Mouse (Mus musculus) cerebellum, postnatal 25 days (tissue): ENCODE data around the gene Stag1.
"Not testable (repeated sequence)": the region's sequence is repeated elsewhere in the genome, so short reads cannot be mapped to it uniquely, and the experiment has no call there.

Experiments used
- DNase-seq, 2 experiments: peaks; one replicate each; pipeline ENCODE4 v3.0.0; 2021; ENCODE audit warnings: mixed read lengths in 2 of 2

Gene Stag1

GRCm38 (mm10) chr9:100685769-100686487, 88.3 kb downstream of the Stag1 start:
- DNase-seq: peak in 1 of 2 experiments; percentile 27

GRCm38 (mm10) chr9:100689765-100690316, 92.2 kb downstream of the Stag1 start:
- DNase-seq: no peak

- peak in 1 of 2 experiments; percentile 35 for DNase-seq
Observed at GRCm38 (mm10) chr9:100692239-100692638, 94.6 kb downstream of the Stag1 start.

DNA sequence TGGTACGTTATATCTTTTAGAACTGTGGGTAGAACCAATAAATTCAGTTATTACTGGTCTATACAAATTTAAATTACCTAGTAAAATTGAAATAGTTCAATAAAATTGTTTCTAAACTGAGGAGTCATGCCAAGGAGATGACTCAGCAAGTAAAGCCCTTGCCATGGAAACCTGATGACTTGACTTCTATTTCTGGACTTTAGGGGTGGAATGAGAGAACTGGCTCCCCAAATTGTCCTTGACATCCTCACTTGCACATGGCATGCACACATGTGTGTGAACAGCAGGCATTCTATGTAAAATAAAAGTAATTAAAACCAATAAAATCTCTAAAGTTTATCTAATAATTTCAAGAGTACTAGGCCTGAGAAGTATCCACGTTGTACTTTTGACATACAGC, 98.9 kb downstream of the Stag1 start:
- DNase-seq: peak in 1 of 2 experiments; percentile 9

DNA sequence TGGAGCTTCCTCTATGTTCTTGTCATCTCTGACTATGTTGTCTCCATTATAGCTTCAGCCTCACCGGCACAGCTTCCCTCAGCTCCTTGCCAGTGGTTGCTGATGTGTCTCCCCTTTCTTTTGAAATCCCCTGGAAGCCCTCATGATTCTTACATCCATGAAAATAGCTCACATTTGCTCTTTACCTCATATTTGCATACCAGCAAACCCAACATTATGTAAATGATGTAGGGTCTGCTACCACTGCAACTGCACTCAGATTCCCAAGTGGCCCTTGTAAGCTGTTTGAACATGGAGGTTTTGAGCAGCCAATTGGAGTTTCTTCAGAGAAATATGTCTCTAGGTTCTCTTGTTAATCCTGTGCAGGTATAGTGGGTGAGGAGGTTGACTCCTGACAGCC, 110.0 kb downstream of the Stag1 start:
- DNase-seq: no peak

GRCm38 (mm10) chr9:100711665-100712064, 114.1 kb downstream of the Stag1 start:
- peak in 1 of 2 experiments; percentile 31 for DNase-seq

GRCm38 (mm10) chr9:100724832-100725231, 127.2 kb downstream of the Stag1 start:
- DNase-seq: not testable (repeated sequence)

DNA sequence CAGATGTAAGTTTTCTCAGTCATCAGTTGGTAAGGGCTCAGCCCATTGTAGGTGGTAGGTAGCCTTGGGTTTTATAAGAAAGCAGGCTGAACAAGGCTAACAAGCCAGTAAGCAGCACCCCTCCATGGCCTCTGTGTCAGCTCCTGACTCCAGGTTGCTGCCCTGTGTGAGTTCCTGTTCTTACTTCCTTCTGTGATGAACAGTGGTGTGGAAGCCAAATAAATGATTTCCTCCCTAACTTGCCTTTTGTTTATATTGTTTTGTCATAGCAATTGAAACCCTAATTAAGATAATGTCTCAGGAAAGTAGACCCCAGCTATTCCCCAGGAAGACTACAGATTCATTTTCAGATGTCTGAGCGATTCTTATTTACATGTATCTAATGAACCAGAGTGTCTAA, 134.2 kb downstream of the Stag1 start:
- no peak for DNase-seq

DNA sequence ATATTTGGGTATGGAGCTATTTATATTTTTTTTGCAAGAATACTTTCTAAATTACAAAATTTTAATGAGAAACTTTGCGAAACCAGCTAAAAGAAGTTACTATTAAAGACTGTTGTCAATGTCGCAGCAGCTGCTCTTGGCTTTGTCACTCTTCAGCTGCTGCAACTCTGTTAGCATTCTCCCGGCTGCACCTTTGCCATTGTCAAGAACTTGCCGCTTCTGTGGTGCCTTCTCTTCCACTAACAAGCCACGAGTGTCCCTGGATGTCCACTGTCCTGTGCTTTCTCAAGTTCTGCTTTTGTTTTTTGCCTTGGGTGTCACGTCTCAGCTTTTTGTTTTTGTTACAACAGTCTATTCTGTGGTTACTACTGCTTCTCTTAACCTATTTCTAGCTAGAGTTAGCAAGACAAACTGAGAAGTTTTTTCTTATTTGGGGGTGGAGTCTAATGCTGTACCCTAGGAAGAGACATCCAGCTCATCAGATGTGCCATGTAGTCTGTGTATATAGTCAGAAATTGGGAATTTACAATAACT, 136.4 kb downstream of the Stag1 start:
- no peak for DNase-seq

GRCm38 (mm10) chr9:100735993-100736645, 138.5 kb downstream of the Stag1 start:
- DNase-seq: no peak

GRCm38 (mm10) chr9:100736646-100737031, 139.0 kb downstream of the Stag1 start:
- no peak for DNase-seq

DNA sequence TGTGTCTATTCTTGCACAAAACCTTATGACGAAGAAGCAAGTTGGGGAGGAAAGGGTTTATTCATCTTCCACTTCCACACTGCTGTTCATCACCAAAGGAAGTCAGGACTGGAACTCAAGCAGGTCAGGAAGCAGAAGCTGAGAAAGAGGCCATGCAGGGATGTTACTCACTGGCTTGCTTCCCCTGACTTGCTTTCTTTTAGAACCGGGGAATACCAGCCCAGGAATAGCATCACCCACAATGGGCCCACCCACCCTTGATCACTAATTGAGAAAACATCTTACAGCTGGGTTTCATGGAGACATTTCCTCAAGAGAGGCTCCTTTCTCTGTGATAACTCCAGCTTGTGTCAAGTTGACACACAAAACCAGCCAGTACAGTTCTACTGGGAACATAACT, 179.6 kb downstream of the Stag1 start:
- DNase-seq: not testable (repeated sequence)

DNA sequence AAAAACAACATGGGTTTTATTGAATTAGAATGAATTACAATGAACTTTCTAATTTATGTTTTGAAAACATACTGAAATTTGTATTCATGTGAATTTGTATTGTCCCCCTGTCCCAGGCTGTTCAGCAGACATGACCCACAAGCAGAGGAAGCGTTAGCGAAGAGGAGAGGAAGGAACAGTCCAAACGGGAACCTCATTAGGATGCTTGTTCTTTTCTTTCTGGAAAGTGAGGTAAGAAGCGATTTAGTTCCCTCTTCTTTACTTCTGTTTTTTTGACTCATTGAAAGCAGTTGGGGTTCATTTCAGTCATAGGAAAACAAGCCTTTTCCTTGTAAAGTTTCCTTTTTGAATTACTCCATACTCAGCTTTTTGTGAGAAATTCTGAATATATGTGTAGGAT, 268.4 kb downstream of the Stag1 start:
- DNase-seq: no peak

GRCm38 (mm10) chr9:100869635-100870034, 272.0 kb downstream of the Stag1 start:
- no peak for DNase-seq

DNA sequence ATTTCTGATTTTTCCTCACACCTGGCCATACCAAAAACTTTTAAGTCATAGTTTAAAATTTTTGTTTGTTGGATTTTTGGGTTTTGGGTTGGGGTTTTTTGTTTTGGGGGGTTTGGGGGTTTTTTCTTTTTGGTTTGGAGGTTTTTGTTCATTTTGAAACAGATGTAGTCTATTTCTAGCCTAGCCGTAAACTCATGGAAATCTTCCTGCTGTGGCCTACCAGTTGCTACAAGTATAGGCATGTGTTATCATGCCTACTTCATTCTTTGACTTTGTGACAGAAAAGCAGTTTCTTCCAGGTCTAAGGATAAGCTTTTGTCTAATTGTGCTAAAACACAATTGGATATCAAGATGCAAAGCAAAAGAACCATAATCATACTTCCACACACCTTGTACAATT, 298.5 kb downstream of the Stag1 start:
- no peak for DNase-seq

- peak; percentile 13 to 27 for DNase-seq
Observed at GRCm38 (mm10) chr9:100898042-100898441, 300.4 kb downstream of the Stag1 start.

DNA sequence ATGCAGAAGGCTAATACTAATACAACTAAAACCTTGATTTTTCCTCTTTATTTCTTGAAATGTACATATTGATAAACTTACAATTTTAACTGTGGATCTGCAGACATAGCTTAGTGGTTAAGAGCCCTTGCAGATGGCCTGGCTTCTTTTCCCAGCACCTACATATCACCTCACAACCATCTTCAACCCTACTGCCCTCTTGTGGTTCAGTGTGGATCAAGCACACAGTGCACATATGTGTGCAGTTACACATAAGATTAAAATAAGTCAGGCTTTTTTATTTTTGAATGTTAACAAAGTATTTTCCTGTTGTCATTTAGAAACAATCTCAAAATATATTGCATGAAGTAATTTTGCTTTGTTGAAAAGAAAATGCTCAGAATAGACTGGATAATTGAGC, 312.8 kb downstream of the Stag1 start:
- DNase-seq: peak in 1 of 2 experiments; percentile 19

DNA sequence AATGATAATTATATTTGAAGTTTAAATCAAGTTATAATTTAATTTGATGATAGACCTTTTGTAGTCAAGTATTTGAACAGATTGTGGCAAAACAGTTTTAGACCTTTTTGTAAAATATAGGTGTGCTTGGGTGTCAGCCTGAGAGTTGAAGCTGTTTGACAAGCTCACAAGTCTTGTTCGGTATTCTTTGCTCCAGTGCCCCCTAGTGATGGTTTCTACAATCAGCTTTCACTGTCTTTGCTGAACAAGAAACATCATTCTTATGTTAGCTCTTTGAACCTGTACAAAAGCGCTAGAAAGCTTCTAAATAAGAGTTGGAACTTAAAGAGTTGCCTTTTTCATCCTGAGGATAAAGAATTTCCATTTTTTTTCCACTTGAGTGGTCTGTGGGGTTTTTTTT, 319.5 kb downstream of the Stag1 start:
- peak; percentile 27 to 71 for DNase-seq

GRCm38 (mm10) chr9:100926629-100927028, 329.0 kb downstream of the Stag1 start:
- DNase-seq: no peak

GRCm38 (mm10) chr9:100942042-100942441, 344.4 kb downstream of the Stag1 start:
- peak; percentile 86 to 88 for DNase-seq

DNA sequence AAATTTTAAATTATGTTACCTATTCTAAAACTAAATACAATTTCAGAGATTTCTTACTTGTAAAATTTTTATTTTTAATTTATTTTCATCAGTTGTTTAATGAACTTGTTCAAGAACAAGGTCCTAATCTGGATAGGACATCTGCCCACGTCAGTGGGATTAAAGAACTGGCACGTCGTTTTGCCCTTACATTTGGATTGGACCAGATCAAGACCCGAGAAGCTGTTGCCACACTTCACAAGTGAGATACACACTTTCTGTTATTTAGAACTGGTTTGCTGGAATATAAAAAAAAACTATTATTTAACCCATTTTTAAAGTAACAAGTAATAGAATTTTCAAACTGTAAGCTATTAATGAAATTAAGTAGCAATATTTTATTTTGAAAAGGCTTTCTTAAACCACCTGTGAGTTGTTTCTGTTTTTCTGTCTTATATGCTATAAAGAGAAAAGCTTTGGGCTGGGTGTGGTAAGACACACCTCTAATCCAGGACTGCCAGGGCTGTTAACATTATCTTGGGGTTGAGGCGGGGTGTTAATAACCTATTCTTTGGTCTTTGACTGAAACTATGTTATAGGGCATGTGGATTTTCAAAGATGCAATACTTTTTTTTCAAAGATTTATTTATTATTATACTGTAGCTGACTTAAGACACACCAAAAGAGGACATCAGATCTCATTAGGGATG, 347.2 kb downstream of the Stag1 start:
- no peak for DNase-seq

DNA sequence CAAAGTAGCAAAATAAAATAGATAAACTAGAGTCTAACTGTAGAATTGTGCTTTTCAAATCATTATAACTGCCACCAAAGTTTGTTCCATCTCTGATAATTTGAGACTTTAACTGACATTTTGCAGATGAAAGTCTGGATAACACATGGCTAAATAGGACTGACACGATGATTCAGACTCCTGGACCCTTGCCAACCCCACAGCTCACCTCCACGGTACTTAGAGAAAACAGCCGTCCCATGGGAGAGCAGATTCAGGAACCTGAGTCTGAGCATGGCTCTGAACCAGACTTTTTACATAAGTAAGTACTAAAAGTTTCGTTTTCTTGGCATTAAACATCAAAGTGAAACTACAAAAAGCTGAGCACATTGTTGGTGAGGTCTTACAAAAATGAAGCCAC, 353.9 kb downstream of the Stag1 start:
- peak; percentile 72 to 88 for DNase-seq

GRCm38 (mm10) chr9:100962903-100963427, 365.4 kb downstream of the Stag1 start:
- no peak for DNase-seq
